Mouse (Mus musculus) activated CD4-positive, CD25-positive, alpha-beta regulatory T cell (primary cell): ENCODE data around the gene Xk. TPM values are rescaled to one million over a fixed set of nuclear protein-coding genes. Genes with fewer than 3 reads are reported as not detected.

Source experiments
- polyA plus RNA-seq, 2 experiments: library from polyadenylated mRNA; unstranded; fragments of 100-300 nt; shearing (Covaris generic); gene quantifications; one replicate each; pipeline ENCODE4 v1.2.1; 2017

Xk gene
- 1 to 10 TPM in 1 of 2 experiments, under 1 TPM in 1; 0.47 to 3.9 TPM for polyA plus RNA-seq

DNA sequence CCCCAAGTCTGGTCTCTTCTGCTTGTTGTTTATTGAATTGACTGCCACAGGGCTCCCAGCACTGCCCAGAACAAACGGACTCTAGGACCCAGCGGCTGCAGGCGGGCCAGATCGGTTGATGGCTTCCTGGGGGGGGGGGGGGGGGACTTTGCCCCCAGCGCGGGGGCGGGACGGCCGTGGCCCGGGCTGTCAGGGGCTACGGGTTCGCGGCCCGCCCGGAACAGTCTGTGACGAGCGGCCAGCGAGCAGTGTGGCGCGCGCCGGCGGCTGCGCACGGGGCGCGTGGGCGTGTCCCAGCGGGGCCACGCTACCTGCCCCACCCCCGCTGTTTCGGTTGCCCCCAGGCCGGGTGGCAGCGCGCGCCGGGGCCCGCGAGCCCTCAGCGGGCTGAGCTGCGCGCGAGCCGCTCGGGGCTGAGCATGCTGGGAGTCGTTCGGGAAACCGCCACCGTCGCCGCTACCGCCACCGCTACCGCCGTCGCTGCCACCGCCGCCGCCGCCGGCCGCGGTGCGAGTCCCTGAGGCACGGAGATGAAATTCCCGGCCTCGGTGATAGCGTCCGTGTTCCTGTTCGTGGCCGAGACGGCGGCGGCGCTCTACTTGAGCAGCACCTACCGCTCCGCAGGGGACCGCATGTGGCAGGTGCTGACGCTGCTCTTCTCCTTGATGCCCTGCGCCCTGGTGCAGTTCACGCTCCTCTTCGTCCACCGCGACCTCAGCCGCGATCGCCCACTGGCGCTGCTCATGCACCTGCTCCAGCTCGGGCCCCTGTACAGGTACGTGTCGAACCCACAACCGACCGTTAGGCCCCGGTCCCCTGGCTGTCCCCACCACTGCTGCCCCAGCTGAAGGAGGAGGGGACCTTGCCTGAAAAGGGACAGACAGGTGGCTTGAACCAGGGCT, at the start of gene Xk:
TSS of gene Xk (plus strand) at position 297 of the 902 bp plus-strand sequence.

DNA sequence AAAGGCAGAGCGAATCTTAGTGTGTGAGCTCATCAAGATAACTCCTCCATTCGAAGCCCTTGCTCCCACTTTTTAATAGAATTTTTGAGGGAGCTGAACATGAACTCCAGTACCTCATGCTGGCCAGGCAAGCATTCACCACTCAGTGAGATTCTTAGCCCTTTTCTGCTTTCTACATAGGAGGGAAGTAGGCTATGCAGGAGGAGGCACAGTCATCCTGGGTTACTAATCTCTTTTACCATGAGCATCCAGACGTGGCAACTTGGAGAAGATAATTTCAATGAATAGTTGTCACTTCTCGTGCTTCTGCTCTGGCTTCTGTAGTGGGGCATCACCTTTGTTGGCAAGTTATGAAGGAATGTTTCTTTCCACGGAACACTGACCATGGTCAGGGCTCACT, 15.8 kb upstream of the Xk start, which contains the start of gene Gm14862:
TSS of gene Gm14862 (minus strand) at position 134 of the 400 bp plus-strand sequence.

GRCm38 (mm10) chrX:9283464-9283863, 10.9 kb downstream of the Xk start, which contains the start of gene H2al1m:
TSS of gene H2al1m (plus strand) at chrX:9283764.

DNA sequence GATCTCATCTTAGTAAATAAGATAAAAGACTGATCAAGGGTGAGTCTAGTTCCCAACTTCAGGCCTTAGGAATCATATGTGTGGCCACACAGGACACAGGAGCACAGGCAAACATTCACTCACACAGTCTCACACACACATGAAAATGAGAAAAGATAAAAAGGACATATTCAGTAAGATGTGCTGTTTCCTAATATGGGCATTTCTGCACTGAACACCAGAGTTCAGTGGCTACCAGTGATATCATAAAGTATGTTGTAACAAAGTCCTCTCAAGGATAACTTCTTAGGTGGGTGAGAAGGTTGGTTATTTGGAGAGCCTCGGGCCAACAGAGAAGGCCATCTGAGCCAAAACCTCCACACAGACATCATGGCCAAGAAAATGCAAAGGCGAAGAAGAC, 77.8 kb downstream of the Xk start, which contains the start of gene H2al1k:
TSS of gene H2al1k (plus strand) at position 301 of the 400 bp plus-strand sequence.

Other genes with a start within 250 kb of the Xk start
- gene Fthl17e, start 239.3 kb upstream of the Xk start, polyA plus RNA-seq, result not detected
- gene Fthl17f, start 209.7 kb upstream of the Xk start, polyA plus RNA-seq, result not detected
- not detected for gene 4930402K13Rik, start 168.2 kb upstream of the Xk start, polyA plus RNA-seq
- gene Lancl3, start 72.9 kb upstream of the Xk start, polyA plus RNA-seq, result under 1 TPM; 0.09 to 0.24 TPM
- not detected for gene Gm14862, start 15.9 kb upstream of the Xk start, polyA plus RNA-seq
- gene H2al1m, start 11.0 kb downstream of the Xk start, polyA plus RNA-seq, result under 1 TPM in 1 of 2 experiments, not detected in 1; 0.74 TPM
- not detected for gene H2al1k, start 77.9 kb downstream of the Xk start, polyA plus RNA-seq
- 10 to 100 TPM in 1 of 2 experiments, 1 to 10 TPM in 1; 6.3 to 17.9 TPM for gene Cybb, start 215.0 kb downstream of the Xk start, polyA plus RNA-seq